Mouse (Mus musculus): ENCODE results near the gene Dpf2. TPM values are rescaled to one million over a fixed set of nuclear protein-coding genes. Genes with fewer than 3 reads are reported as not detected.
A peak's percentile ranks its signal among the peaks of the same experiment; 100 is the strongest.

The Dpf2 gene
- total RNA-seq (2014; fragmentation: Nextera tagmentation): 97.3 and 126 TPM in 2 replicates
- 62.7 and 108 TPM in 2 replicates for total RNA-seq (2017)

GRCm38 (mm10) chr19:5913007-5913719 lies at the start of gene Dpf2:
Dpf2 (minus strand) TSS chr19:5913010.
- peak; percentile 30; the same call in 1 of the 2 replicates for ATAC-seq (replicated peaks; ENCODE audit: poor library complexity, severe bottlenecking)

DNA sequence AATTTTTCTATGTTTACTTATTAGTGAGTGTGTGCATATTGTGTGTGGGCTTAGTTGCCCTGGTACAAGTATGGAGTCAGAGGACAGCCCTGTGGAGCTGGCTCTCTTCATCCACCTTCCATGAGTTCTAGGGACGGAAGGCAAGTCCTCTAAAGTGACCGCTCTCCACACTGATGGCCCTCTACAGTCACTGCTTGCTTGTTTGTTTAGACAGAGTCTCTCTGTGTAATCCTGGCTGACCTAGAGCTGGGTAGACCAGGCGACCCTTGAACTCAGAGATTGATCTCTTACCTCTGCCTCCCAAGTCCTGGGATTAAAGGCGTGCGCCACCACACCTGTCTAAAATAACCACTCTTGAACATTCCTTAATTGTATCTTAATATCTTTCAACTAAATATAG lies 44.6 kb upstream of the Dpf2 start:
- no peak for ATAC-seq (replicated peaks; ENCODE audit: poor library complexity, severe bottlenecking)

GRCm38 (mm10) chr19:5956685-5957084 lies 43.9 kb upstream of the Dpf2 start:
- ATAC-seq (replicated peaks; ENCODE audit: poor library complexity, severe bottlenecking): peak; percentile 52; the same call in 1 of the 2 replicates

DNA sequence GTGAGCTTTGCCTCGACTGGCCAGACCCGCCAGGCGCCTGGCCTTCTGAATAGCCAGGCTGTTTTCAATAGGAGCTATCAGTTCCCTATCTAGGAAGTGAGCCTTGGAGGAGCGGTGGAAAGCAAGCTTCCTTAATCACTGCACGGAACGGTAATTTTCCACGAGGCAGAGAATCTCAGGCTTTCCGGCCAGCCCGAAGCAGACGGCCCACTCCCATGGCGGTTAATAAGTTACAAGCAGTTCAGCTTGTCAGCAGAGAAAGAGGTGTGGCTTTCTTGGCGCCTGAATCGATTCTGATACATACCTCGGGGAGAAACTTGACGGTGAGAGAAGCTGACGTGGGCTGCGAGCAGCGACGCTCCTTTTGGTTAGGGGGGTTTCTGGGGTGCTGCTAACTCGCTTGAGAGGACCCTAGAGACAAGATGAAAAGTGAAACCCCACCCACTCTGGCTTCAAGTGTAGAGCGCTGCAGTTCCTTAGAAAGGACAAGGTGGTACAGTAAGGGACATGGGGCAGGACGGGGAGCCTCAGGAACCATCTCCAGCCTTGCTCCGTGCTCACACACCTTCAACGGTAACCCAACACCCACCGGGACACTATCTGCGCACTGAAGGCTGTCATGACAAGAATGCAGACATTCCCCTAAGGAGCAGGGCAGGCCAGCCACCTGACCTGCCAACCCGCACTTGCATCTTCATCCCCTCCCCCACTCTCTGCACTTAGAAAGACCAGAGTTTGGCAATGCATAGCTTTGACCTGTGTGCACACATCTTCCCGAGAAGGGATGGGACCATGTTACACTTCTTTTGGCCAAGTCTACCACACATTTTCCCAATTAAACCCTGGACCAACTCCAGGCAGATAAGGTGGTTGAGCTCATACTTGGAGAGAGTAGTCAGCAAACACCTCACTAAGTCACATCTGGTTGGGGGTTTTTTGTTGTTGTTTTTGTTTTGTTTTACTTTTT lies 43.2 kb upstream of the Dpf2 start:
- no peak for ATAC-seq (replicated peaks; ENCODE audit: poor library complexity, severe bottlenecking)

DNA sequence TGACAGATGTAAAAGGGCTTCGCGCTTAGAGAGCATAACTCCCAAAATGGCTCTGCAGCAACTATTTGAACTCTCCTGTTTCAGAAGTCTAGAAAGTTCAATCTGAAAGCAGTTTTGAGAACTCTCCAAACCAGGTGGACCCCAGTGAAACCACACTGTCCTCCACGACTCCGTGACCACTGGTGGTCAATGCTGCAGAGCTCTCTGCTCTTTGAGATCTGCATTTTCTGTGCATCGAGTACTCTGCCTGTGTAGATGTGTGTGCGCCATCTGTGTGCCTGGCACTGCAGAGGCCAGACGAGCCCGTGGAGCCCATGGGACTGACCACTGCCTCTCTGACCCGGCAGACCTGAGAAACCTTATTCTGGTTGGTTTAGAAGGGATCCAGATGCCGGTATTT lies 42.1 kb upstream of the Dpf2 start:
- no peak for ATAC-seq (replicated peaks; ENCODE audit: poor library complexity, severe bottlenecking)

GRCm38 (mm10) chr19:5954031-5954710 lies 41.4 kb upstream of the Dpf2 start:
- ATAC-seq (replicated peaks; ENCODE audit: poor library complexity, severe bottlenecking): no peak

DNA sequence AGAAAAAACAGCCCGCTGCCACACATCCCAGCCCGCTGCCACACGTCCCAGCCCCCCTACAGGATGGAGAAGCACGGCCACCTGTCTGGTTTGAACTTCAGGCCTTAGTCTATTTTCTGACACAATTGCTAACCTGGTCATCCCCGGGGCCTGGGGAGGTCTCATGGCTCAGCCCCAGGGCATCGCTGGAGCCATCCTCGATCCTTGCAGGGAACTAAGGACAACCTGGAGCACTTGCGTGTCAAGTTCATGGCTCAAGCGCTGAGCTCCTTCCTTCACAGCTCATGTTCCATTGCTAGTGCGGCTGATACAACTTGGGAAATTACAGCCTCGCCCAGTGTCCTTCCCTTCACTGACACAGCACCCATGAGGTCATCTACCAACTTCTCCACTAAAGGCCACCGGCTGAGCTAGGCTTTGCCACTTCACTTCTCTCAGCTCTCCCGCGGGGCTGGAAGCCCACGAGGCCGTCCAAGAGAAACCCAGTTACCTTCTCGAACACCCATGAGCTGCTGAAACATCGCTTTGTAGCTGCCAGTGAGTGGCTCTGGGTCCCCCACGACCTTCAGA lies 40.5 kb upstream of the Dpf2 start:
- ATAC-seq (replicated peaks; ENCODE audit: poor library complexity, severe bottlenecking): no peak

DNA sequence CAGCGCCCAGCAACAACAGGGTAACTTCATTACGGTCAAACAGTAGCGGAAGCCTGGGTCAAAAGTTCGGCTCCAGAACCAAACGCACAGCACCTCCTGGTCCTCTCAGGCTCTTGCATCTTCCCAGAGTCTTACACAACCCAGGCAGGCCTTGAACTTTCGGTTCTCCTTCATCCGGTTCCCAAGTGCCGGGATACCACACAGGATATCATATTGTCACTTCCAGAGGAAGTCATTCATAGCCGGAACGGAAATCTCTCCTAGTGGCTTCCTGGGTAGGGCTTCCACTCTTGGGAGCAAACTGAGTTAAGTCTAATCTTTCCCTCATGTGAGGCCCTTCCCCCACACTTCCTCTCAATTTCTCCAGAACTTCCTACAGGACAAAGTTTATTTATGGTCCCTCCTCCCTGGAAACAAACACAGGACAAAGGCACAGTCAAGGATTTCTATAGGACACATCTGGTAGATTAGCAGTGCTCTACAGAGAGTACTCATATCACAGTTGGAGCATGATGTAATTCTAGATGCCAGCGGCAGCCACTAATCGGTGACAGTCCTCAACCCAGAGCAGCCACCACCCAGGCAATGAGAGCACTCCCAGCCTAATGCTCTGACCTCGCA lies 39.4 kb upstream of the Dpf2 start:
- no peak; the same call in 1 of the 2 replicates for ATAC-seq (replicated peaks; ENCODE audit: poor library complexity, severe bottlenecking)

GRCm38 (mm10) chr19:5951631-5952030 lies 38.8 kb upstream of the Dpf2 start:
- no peak for ATAC-seq (replicated peaks; ENCODE audit: poor library complexity, severe bottlenecking)

DNA sequence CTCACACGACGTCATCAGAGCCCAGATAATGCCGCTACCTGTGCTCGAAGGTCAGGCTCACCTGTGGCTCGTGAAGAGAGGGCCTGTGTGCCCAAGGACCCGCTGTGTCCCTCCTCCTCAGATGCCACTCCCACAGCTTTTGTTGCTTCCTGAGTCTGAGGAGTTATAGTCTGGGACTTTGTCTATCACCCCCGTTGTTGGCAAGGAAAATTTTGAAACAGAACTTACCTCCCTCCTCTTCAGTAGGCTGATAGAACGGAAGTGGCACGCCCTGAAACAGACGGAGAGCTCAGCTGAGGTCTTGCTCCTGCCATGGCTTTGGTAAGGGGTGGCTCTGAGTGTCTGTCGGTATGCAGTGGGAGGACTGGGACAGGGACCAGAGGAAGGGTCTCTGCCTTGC lies 37.4 kb upstream of the Dpf2 start:
- no peak for ATAC-seq (replicated peaks; ENCODE audit: poor library complexity, severe bottlenecking)

- ATAC-seq (replicated peaks; ENCODE audit: poor library complexity, severe bottlenecking): 0 out of 2 replicates have a peak, but pooled peaks have one; percentile 6
Measured at GRCm38 (mm10) chr19:5945891-5946290, 33.1 kb upstream of the Dpf2 start.

GRCm38 (mm10) chr19:5945027-5945426 lies 32.2 kb upstream of the Dpf2 start:
- ATAC-seq (replicated peaks; ENCODE audit: poor library complexity, severe bottlenecking): peak; percentile 71

DNA sequence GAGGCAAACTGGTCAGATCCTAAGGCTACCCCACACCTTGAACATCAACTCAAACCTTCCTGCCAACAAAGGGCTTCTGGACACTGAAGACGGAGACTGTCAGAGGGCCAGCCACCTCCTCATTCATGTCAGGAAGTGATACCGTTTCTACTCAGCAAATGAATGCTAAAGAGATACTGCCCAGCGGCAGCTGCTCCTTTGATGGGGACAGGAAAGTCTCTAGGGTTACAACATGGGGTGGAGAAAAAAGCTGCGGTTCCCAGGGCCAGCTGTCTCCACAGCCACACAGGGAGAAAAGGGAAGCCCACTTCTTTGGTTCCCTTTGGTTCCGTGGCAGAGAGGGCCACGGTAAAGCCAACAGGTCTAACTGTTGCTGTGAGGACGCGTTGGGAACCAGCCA lies 31.3 kb upstream of the Dpf2 start:
- peak; percentile 71 for ATAC-seq (replicated peaks; ENCODE audit: poor library complexity, severe bottlenecking)

DNA sequence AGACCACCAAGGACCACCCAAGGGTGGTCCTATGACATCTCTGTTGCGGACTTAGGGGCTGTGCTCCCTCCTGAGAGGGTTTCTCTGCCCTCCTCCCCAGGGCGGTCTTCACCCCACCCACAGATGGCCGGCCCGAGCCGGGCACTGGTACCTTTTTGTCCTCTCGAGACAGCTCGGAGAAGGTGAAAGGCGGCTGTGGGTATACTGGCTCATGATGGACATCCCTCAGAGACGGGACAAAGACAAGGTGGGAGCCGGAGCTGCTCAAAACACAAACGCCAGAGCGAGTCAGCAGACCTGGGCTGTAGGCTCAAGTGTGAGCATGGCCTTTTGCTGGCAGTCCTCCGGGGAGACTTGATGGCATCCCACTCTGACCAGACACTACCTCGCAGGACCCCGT lies 30.6 kb upstream of the Dpf2 start:
- no peak for ATAC-seq (replicated peaks; ENCODE audit: poor library complexity, severe bottlenecking)

DNA sequence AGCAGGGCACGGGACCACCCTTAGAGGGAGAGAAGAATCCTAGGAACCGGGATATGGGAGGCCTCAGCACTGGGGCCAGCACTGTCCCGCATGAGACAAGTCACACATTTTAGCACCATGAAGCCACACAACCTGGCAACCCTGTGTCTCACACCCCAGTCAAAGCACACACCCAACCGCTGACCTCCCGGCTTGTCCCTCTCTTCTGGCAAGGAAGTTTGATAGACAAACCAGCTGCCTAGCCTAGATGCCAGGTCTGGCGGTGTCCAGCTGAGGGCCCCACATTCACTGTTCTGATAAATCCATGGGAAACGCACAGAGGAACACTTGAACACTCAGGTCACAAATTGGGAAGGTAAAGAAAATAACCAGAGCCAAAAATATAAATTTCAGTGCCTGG lies 29.8 kb upstream of the Dpf2 start:
- no peak for ATAC-seq (replicated peaks; ENCODE audit: poor library complexity, severe bottlenecking)

DNA sequence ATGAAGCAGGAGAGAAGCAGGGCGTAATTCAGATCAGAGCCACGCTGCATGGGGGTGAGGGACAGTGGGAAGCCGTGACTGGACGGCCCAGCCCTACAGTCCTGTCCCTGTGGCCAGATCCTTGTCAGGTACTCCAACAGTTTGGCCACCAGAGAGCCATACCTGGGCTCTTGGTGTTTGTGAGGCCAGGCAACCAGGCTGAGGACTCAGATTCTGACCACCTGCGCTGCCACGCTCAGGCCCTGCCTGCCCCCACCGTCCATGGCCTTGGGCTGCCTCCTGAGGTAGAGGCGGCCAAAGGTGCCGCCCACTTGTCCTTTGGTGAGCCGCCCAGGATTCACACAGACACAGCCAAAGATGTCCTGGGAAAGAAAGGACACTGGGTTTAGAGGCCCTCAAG lies 27.8 kb upstream of the Dpf2 start:
- ATAC-seq (replicated peaks; ENCODE audit: poor library complexity, severe bottlenecking): no peak

GRCm38 (mm10) chr19:5940173-5940572 lies 27.4 kb upstream of the Dpf2 start:
- ATAC-seq (replicated peaks; ENCODE audit: poor library complexity, severe bottlenecking): no peak

DNA sequence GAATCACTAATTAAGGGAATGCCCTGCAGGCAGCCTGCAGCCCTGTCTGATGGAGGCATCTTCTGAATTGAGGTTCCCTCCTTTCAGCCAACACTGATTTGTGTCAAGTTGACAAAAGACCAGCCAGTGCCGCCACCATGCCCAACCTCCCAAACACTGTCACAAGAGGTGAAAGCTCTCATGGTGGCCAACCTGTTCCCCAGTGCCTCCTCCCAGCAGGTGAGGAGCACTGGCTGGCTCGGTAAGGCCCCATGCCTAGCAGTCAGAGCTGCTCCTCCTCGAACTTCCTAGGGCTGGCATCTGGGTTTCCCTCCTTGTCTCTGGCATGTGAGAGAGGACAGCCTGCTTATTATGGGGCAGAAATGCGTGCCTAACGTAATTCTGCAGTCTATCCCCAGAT lies 26.9 kb upstream of the Dpf2 start:
- ATAC-seq (replicated peaks; ENCODE audit: poor library complexity, severe bottlenecking): no peak

DNA sequence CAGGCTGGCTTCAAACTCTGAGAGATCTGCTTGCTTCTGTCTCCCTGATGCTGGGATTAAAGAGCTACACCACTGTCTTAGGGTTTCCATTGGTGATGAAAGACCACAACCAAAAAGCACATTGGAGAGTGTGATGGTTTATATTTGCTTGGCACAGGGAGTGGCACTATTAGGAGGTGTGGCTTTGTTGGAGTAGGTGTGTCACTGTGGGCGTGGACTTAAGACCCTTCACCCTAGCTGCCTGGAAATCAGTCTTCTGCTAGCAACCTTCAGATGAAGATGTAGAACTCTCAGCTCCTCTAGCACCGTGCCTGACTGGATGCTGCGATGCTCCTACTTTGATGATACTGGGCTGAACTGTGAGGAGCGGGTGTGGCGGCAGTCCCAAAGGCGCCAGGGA lies 25.7 kb upstream of the Dpf2 start:
- no peak for ATAC-seq (replicated peaks; ENCODE audit: poor library complexity, severe bottlenecking)

DNA sequence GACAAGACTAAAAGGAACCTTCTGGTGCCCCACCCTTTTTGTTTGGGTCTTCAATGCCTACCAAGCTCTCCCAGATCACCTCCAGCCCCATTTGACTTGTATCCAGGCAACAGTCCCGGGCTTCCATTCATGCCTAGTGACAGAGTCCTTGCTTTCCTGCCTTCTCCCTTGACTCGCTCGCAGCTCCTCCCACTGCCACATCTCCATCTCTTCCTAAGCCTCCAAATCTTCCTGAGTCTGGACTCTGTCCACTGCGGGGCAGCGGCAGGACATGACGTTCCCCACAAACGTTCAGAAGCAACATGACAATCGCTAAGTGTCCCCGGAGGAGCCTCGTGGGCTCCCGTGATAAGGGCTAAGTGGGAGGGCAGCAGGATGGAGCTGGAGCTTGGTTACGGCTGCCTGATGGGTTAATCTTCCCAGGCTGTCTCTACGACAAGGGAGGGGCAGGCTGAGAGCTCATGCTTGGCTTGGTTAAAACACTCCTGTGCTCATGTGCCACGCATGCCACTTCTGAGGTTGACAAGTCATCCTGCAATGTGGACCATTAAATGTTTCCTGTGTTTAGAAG lies 25.1 kb upstream of the Dpf2 start:
- ATAC-seq (replicated peaks; ENCODE audit: poor library complexity, severe bottlenecking): no peak
